Mouse (Mus musculus): ENCODE measurements at regions not wholly inside any gene's neighbourhood (a gene's known extent, or its start where the extent isn't known, plus 50 kb on each side); places are given as distances from the start of the nearest gene placed in this dataset.

DNA sequence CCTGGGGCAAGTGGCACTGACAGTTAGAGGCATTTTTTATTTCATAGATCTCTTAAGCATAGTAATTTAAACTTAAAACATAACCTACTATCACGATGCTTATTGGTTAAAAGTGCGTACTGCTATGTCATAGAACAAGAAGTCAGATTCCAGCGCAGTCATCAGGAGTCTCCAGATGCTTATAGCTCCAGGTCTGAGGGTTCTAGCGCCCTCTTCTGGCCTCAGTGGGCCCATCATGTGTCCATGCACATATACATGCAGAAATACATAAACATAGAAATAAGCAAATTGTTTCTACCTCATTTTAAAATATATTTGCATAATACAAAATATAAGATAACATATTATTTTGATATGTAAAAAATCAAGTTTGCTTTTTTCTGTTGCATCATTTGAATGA, 1002.8 kb upstream of the Adgrl2 start:
- DNase-seq (ENCODE audit: low spot score), result no peak

GRCm38 (mm10) chr3:149987801-149988200, 997.4 kb upstream of the Adgrl2 start:
- no peak for DNase-seq (ENCODE audit: low spot score)

- DNase-seq (ENCODE audit: low spot score), result no peak
These were observed 966.6 kb upstream of the Adgrl2 start for GRCm38 (mm10) chr3:149956993-149957392.

- DNase-seq (ENCODE audit: low spot score), result no peak
These were observed 945.8 kb upstream of the Adgrl2 start for GRCm38 (mm10) chr3:149936197-149936596.

DNA sequence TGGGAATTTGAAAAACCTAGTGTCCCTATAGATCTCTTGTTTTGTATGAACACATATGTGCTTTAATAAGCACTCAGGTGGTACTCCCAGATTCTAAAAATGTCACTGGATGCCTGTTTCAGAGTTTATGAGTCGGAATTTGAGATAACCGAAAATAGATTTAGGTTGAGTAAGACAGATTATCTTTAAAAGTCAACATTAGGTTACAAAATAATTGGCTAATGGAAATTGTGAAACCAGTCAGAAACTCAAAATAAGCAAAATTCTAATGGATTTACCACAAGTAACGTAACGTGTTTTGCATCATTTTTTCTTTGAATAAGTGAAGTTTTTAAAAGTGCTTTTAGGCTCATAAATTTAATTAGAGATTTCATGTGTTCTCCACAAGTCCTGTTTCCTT, 944.5 kb upstream of the Adgrl2 start:
- no peak for DNase-seq (ENCODE audit: low spot score)

- no peak for DNase-seq (ENCODE audit: low spot score)
These were observed 938.4 kb upstream of the Adgrl2 start for GRCm38 (mm10) chr3:149928456-149929360.

DNA sequence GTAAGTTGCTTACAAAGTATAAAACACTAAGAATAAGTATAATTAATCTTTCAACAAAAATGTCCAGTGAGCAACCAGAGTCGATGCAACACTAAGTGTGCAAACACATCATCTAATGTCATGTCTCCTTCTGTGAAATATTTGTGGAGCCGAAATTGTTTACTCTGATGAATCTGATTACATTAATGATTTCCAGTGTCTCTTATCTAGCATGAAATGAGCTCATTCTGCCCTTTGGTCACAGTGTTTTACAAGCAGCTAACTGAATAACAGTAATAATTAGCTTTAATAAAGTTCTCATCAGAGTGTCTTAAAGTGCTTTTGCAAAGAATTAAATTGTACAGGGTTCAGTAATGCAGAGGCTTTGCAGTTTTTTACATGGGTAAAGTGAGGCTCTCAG, 929.9 kb upstream of the Adgrl2 start:
- no peak for DNase-seq (ENCODE audit: low spot score)

- DNase-seq (ENCODE audit: low spot score), result no peak
These were observed 927.8 kb upstream of the Adgrl2 start for GRCm38 (mm10) chr3:149918201-149918600.

DNA sequence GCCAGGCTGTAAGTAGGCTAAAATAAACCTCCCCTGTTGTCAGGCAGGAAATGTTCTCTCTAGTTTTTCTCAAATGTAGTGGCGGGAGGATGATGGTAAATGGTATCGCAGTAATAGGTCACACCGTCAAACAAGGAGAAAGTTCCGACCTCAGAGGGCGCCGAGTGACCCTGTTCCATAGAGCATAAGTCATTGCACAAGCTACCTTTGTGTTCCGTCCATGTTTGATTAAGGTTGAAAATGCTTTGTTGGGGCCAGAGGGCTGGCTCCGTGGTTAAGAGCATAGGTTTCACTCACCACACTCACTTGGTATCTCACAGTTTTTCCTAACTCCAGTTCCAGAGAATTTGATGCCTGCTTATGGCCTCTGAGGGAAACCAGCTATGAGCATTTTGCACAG, 920.4 kb upstream of the Adgrl2 start:
- DNase-seq (ENCODE audit: low spot score), result no peak

GRCm38 (mm10) chr3:149901783-149902182, 911.4 kb upstream of the Adgrl2 start:
- no peak for DNase-seq (ENCODE audit: low spot score)

- no peak for DNase-seq (ENCODE audit: low spot score)
These were observed 886.2 kb upstream of the Adgrl2 start for GRCm38 (mm10) chr3:149876553-149876952.

DNA sequence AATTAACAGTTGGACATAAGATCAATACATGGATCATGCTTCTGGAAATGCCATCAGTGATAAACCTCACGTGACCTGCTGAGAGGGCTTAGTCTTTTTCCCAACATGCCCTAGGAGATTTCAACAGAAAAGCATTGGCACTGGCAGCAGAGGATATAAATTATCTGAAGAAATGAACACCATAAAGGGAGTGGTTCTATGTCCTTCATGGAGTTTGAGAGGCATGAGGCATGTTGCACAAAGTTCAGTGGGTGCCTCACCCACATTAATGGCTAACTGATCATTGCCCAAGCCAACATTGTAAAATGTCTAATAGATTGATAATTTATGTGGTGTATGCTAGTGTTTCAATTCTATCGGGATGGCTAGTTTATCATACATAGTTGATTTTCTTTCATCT, 875.6 kb upstream of the Adgrl2 start:
- no peak for DNase-seq (ENCODE audit: low spot score)

- DNase-seq (ENCODE audit: low spot score), result no peak
These were observed 856.7 kb upstream of the Adgrl2 start for GRCm38 (mm10) chr3:149846941-149847539.

GRCm38 (mm10) chr3:149845826-149846486, 855.6 kb upstream of the Adgrl2 start:
- DNase-seq (ENCODE audit: low spot score), result no peak

- DNase-seq (ENCODE audit: low spot score), result no peak
These were observed 854.9 kb upstream of the Adgrl2 start for GRCm38 (mm10) chr3:149845083-149845825.

- DNase-seq (ENCODE audit: low spot score), result no peak
These were observed 847.6 kb upstream of the Adgrl2 start for GRCm38 (mm10) chr3:149837921-149838320.

DNA sequence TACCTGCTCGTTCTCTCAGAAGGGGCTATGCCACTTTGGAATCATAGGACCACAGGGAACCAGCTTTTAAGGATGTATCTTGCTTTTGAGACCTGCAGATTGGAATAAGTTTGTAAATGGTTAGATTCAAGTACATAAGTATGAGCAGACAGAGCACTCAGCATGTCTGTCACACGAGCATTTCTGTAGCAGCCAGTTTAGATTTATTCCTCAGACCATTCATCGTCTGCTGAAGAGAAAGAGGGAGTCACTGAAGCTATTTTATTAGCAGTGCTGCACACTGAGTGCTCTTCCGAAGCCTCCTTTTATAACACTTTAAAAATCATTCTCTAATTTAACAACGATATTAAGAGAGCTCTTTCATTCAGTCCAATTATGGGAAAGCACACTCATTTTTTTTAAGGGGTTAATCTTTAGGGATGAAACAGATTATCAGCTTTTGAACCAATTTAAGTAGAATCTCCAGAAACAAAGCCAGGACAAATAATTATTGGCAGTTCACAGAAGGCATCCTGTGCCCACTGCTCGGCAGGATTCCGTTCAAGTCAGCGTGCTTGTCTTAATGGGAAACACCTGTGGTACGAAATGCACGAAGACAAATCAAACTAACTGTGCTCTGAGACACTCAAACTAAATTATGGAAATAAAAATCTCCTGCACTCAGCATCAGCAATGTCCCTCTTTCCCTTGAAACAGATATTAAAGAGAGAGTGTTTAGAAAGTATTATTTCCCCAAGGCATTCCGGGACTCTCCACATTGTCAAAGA, 846.3 kb upstream of the Adgrl2 start:
- no peak for DNase-seq (ENCODE audit: low spot score)

- no peak for DNase-seq (ENCODE audit: low spot score)
These were observed 836.8 kb upstream of the Adgrl2 start for GRCm38 (mm10) chr3:149827181-149827580.

GRCm38 (mm10) chr3:149826757-149827156, 836.4 kb upstream of the Adgrl2 start:
- DNase-seq (ENCODE audit: low spot score), result no peak

GRCm38 (mm10) chr3:149820670-149821069, 830.3 kb upstream of the Adgrl2 start:
- no peak for DNase-seq (ENCODE audit: low spot score)

DNA sequence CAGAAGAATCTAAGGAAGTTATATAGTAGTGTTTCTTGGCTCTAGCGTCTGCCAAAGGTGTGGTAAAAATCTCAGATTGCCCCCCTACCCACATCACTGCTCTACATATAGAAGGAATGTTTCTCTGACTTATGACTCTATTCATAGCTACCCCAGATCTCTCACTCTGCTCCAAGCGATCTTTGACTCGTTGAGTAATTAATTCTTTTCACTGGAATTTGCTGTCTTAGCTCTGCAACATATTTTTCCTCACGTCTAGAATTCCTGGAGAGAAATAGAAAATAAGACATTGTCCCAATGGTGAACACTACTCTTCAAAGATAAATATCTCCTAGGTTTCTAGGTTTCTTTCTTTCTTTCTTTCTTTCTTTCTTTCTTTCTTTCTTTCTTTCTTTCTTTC, 829.5 kb upstream of the Adgrl2 start:
- DNase-seq (ENCODE audit: low spot score), result no peak

DNA sequence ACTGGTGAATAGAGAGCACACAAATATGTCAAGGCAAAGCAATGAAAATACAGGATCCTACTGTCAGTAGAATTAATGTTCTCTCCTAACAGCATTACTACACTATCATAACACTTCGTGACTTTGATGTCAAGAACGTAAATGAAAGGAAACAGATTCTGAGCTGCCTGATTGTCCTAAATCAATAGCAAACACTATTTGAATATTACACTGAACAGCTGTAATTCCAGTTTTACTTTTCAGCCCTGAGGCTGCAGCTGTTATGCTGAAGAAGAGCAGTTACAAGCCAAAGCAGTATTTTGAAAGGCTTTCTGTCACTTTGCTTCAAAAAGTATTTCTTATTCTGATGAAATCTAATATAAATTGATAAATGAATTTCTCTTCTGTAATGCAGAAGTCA, 828.7 kb upstream of the Adgrl2 start:
- no peak for DNase-seq (ENCODE audit: low spot score)

Measured in testis, postnatal 10 days (tissue).